Mouse (Mus musculus) c-Kit-positive CD71-positive TER-119-negative erythroid progenitor cells, embryonic 14.5 days (primary cell): ENCODE measurements around the gene Vat1l.

Source experiments
- DNase-seq: peaks from one replicate; pipeline ENCODE4 v3.0.0-alpha.2; 2013; ENCODE audit warnings: low read depth

Vat1l gene

GRCm38 (mm10) chr8:114205221-114205901 is at the start of gene Vat1l:
Vat1l (plus strand) TSS chr8:114205612.
- no peak for DNase-seq

DNA sequence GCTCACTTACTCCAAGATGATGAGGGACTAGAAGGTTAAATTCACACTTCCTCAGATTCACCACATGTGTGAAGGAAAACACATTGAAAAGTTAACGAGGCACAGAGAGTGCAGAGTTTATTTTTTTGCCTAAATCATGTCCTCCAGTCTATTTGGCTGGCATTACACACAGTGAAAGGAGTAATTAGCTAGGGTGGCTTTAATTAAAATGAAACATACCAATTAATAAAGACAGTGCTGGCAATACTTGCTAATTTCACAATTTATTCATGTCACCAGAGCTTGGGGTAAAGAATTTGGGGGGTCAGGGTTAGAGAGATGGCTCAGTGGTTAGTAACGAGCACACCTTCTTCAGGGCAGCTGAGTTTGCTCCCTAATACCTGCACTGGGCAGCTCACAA is 46.8 kb upstream of the Vat1l start:
- no peak for DNase-seq

DNA sequence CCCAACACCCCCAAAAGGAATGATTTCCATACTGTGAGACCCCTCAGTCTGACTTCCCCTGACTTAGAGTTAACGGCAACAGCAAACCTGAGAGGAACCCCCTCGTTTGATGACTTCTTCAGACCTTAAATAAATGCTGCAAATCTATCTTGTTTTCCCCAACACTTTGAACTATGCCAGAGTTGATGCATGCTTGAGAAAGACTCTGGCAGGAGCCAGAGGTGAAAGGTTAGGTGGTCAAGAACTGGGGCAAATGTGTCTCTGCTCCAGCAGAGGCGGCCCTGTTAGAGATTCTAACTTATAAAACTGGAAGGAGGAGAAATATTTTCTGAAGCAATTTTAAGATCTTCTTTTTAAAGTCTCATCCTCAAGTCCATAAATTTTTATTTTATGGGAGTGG is 45.7 kb upstream of the Vat1l start:
- no peak for DNase-seq

DNA sequence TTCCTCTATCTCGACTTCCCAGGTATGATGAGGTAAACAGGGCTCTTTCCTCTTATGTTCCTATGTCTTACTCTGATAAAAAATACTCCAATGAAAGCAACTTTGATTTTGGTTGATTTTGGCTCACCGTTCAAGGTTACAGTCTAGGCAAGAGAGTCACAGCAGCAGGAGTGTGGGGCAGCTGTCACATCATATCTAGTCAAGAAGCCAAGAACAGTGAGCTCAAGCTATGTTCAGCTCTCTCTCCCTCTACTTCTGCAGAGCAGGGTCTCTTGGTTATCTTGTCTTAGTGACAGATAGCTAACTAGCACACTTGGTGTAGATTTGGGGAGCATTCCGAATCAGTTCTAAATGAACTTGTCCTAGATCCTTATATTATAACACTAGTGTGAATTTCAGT is 41.5 kb upstream of the Vat1l start:
- DNase-seq, result no peak

- no peak for DNase-seq
Measured at GRCm38 (mm10) chr8:114164444-114165096, 40.8 kb upstream of the Vat1l start.

GRCm38 (mm10) chr8:114165741-114166140 is 39.7 kb upstream of the Vat1l start:
- no peak for DNase-seq

DNA sequence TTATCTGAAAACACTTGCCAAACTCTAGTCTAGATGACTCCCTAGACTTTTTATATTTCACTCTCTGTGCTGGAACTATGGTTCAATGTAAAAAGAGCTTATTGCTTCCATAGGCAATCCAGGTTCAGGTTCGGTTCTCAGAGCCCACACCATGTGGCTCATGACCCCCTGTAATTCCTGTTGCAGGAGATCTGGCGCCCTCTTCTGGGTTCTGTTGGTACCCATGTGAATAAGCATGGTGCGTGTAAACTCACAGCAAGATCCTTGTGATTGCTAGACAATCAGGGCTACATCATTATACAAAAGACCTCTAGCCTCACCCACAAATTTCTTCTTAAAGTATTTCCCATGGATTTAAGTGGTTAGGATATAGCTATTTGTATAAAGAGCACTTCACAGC is 28.7 kb upstream of the Vat1l start:
- peak; percentile 10 for DNase-seq

GRCm38 (mm10) chr8:114193334-114193733 is 12.1 kb upstream of the Vat1l start:
- no peak for DNase-seq

DNA sequence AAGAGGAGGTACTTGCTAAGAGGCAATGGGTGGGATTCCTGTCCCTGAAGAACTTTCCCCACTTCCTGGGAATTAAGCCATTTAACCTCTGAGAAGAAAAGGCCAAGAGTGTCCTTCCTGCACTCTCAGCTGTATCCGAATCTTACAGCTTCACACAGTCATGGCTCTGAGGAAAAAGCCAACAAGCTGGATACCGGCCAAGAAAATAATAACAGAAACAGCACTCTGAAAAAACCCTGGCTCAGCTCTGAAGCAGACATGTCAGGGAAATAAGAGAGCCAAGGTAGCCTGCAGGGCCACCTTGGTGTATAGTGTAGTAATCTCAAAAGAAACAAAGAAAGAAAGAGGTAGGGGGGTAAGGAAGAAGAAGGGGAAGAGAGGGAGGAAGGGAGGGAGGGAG is 6.4 kb upstream of the Vat1l start:
- no peak for DNase-seq

DNA sequence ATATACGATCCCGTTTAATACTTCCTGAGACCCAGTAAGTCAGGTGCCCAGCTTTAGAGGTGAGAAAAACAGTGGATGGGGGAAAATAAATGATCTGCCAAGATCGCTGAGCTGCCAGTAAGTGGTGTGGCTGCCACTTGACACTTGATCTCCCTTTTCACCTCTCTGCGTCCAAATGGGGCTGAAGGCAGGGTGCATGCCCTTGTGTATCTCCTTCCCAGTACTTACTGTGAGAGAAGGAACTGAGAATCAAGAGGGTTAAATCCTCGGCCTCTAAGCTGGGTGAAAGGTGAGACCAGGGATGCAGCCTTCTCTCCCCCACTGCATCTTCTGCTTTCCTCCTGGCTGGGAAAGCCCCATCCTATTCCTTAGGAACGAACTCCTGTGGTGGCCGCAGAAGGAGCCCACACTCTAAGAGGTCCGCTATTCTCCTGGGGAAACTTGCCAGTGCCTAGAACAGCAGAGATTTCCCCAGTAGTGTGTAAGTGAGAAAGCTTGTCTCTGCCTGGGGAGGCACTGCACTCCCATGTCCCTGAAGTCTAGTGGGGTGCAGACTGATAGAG is 1.1 kb downstream of the Vat1l start:
- DNase-seq, result no peak

DNA sequence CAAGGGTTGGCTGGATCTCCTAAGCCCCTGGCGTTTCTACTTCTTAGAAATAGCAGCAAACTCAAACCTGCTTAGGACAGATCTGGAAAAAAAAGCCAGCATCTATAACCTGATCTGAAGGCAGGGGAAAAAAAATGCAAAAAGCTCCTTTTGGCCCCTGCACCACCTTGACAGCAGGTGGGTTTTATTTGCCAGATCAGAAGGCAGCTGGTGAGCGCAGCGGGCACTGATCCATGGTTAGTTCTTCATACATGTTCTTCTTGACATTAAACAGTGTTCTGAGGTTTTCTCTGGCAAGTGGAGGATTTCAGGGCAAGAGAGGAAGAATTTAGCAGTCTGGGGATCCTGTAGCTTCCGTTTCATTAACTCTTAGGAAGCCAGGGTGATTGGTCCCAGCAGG is 1.6 kb downstream of the Vat1l start:
- DNase-seq, result no peak

DNA sequence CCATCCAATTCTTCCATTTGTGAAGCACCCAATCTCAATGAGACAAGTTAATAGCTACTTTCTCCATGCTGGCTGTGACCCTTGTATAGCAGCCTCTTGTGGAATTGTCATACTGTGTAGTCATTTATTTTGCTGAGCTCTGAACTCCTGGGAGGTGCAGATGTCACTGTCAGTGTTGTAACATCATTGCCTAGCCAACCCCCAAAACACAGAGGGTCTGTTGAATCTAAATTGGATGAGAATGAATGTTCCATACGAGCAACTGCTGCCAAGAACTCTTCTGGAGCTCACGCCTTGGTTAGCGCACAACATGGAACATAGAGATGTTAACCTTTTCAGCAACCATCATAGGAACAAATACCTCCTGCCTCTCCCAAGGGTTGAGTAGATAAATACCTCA is 15.4 kb downstream of the Vat1l start:
- DNase-seq, result no peak

GRCm38 (mm10) chr8:114222001-114222400 is 16.6 kb downstream of the Vat1l start:
- no peak for DNase-seq

GRCm38 (mm10) chr8:114224001-114224400 is 18.6 kb downstream of the Vat1l start:
- no peak for DNase-seq

GRCm38 (mm10) chr8:114251321-114252065 is 46.1 kb downstream of the Vat1l start:
- no peak for DNase-seq

GRCm38 (mm10) chr8:114258685-114259084 is 53.3 kb downstream of the Vat1l start:
- no peak for DNase-seq

GRCm38 (mm10) chr8:114259713-114260355 is 54.4 kb downstream of the Vat1l start:
- DNase-seq, result no peak

DNA sequence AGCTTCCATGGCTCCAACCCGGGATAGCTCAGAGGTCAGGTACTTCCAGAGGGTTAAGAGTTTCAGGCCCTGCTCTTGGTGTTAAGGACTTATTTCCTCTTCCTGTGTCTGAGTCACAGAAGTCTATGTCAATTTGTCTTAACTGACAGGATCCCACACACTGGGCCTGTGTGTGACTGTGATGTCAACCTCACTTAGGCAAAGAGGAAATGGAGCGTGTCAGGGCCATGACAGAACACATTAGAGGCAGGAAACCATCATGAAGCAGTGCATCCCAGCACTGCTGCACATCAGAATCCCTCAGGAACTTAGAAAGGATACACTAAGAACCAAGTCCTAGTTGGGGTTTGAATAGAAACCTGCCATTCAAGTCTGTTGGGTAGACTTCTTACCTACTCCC is 56.9 kb downstream of the Vat1l start:
- DNase-seq, result no peak

DNA sequence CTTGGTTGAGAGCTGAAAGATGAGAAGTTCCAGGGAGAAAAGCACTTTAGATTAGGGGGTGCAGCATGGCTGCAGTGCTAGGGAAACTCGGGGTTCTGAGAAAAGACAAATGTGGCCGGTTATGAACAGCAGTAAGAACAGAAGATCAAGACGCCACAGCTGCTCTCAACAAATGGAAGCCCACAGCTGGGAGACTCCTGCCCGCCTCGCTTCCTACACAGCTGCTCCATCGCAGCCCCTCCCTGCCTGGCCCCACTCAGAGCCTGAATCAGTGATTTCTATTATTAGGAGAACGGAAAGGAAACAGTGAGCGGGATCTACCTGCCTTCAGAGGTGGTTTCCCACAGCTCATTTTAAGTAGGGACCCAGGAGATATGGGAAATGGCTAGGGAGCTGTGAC is 69.1 kb downstream of the Vat1l start:
- no peak for DNase-seq

DNA sequence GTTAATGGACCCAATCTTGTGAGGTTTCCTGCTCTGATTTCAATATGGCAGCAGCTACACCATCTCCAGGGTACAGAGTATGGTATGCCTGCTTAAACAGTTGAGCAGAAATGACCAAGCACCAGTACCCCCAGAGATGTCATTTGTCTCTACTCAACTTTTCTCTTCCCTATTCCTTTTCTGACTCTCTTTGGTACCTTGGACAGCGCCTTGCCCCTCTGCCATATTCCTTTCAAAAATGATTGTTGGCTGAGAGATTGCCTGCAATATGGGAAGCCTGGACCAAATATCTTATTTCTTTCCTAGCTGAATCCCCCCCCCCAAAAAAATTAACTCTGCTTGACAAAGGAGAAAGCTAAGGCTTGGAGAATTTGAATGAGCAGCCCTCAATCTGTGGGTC is 75.7 kb downstream of the Vat1l start:
- no peak for DNase-seq

DNA sequence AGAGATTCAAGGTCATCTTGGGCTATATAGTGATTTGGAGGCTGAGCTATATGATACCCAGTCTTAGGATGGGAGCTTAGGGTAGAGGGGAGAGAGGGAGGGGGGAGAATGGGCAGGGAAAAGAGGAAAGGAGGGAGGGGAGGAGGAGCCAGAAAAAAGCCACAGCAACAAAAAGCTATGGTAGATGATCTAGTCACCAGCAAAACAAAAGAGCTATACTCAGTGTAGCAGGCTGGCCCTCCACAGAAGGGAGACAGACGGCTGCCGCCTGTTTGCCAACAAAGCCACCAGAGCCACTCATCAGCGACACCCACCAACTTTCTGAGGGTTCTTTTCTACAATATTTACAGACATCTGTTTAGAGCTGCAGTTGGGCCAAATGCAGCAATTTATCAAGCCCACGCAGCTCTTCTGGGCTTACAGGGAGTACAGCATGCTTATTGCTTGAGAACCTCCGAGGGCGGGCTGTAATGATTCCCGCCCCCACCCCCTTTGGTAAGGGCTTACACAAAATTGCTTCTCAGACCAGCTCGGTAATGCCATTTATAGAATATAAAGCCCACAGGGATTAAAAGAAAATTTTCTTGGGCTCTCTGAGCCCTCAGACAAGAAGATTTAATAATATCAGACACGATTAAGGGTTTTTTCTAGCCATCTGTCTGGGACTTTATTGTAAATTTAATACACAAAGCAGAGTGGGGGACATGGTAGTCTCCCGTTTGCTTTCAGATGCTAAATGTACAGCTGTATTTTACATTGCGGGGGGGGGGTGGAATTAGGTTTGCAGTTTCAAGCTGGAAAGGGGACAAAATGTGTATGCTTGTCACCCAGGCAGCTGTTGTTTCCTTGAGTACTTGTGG is 89.7 kb downstream of the Vat1l start:
- DNase-seq, result no peak

GRCm38 (mm10) chr8:114295749-114296067 is 90.3 kb downstream of the Vat1l start:
- no peak for DNase-seq
